Mouse (Mus musculus) B cell, adult 67 days (primary cell): ENCODE data around the gene Ubr2. TPM values are rescaled to one million over a fixed set of nuclear protein-coding genes. Genes with fewer than 3 reads are reported as not detected.

Source experiments
- total RNA-seq, 2 experiments: library from RNA; stranded (reverse); gene quantifications; 4 replicates each; pipeline ENCODE4 v1.2.4; 2023

Ubr2 gene
- total RNA-seq: 100 to 1,000 TPM in 1 of 2 experiments, 10 to 100 TPM in 1; 89.7 to 105 TPM

DNA sequence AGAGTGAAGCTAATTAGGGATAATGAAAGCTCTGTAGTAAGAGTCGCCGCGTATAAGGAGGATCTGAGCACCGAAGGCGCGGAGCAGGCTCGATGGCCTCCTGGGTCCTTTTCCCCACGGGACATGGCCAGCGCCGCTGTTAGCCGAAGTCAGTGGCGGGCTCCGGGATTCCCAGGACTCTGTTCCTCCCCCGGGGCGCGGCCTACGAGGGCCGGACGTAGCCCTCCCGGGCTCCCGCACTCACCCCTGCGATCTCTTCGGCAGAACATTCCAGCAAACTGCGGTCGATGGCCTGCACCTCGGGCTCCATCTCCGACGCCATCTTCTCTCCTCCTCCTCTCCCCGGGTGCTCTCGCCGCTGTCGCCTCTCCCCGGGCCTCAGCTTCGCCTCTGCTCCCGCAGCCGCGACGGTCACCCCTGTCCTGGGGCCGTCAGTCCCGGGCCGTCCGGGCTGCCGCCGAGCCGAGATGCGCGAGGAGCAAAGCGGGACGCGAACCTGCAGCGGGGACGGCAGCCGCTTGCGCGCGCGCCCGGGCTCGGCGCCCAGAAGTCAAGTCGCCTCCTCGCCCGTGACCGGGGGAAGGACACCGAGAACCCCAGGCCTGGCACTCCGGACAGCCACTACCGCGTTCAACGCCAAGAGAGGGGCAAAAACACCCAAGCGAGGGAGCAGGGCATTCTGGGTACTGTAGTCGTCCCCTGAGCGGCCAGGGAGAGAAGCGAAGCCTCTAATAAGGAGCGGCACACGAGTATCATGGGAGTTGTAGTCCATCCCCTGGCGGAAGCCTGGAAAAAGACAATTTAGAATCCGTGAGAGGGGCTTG is at the start of gene Ubr2:
TSS of gene Ubr2 (minus strand) at position 659 of the 824 bp plus-strand sequence.

DNA sequence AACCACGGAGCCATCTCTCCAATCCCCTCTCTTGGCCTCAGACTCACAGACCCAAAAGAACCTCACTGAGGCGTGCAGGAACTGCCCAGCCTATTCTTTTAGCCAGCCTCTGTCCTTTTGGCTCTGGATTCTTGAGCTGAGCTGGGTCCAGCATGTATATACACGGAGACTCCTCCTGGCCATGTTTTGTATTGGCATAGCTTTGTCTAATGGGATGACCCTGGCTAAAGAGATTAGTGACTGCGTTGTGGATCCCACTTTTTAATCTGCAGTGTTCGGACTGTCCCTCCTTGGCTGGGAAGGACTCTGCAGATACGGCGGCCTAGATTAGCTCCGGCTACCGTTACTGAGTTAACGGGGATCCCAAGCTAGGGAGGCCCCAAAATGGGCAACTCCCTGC is 100.2 kb downstream of the Ubr2 start, which contains the start of gene Prph2:
TSS of gene Prph2 (plus strand) at position 274 of the 400 bp plus-strand sequence.

DNA sequence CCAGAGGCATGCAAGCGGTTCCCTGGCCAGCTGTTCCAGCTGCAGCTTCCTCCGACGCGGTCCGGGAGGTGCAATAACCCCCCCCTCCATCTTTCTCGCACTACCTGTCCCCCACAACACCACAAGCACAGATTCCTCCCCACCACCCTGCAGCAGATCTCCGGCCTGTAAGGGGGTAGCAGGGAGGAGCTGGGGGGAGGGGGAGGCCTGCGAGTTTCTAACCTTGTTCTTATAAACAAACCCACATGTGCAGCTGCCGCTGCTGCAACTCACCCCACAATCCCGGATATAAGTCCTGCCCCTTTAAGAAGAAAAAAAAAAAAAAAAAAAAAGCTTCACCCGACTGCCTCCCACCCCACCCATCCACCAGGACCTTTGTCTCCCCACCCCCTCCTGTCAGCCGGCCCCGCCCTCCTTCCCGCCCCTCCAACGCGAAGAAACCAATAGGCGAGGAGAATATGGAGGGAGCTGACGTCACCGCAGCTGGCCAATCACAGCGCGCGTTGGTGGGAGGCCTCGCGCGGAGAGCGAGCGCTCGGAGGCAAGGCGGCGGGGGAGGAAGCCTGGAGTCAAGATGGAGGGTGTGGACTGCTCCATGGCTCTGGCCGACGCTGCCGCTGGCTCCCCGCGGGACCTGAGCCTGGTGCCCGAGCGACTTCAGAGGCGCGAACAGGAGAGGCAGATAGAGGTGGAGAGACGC is 120.1 kb downstream of the Ubr2 start, which contains the start of gene Tbcc:
TSS of gene Tbcc (plus strand) at position 569 of the 700 bp plus-strand sequence.

Other genes starting within 250 kb of the Ubr2 start
- not detected for gene Ptcra, start 246.8 kb downstream of the Ubr2 start, total RNA-seq
- 10 to 100 TPM; 13.1 to 15.2 TPM for gene 2310039H08Rik, start 237.9 kb downstream of the Ubr2 start, total RNA-seq
- gene Rpl7l1, start 227.9 kb downstream of the Ubr2 start, total RNA-seq: 10 to 100 TPM; 78.8 to 80.1 TPM
- 100 to 1,000 TPM; 106 to 133 TPM for gene Bicral, start 152.1 kb downstream of the Ubr2 start, total RNA-seq
- gene Tbcc, start 119.9 kb downstream of the Ubr2 start, total RNA-seq: 10 to 100 TPM; 12.6 to 17.2 TPM
- gene Prph2, start 100.1 kb downstream of the Ubr2 start, total RNA-seq: not detected